Mouse (Mus musculus): Measurements from ENCODE around the gene Galt.
"Not testable (repeated sequence)": the region's sequence is repeated elsewhere in the genome, so short reads cannot be mapped to it uniquely, and the experiment has no call there.

DNA sequence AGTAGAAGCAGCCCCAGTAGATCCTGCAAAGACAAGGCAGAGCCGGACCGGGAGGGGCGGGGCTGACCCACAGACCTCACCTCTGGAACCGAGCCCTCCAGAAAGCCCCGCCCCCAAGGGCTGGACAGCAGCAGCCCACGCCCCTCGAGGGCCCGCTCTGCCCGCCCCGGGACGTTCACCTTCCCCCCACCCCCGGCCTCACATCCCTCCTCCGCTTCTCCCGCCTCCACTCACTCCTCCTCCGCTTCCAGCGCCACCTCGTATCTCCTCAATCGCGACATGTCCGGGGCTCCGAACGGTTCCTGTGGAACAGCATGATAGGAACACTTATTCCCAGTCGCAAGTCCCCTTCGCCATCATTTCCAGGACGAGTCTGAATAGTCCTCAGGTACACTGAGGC is 18.5 kb downstream of the Galt start:
- not testable (repeated sequence) for TF ChIP-seq CTCF, POLR2A (IDR thresholded peaks at IDR 0.05; ENCODE audit: extremely low read depth, insufficient read depth, low read length)
